Mouse (Mus musculus): ENCODE measurements around the gene Tjp3. TPM values are rescaled to one million over a fixed set of nuclear protein-coding genes. Genes with fewer than 3 reads are reported as not detected.
A peak's percentile ranks its signal among the peaks of the same experiment; 100 is the strongest.

The Tjp3 gene
- polyA plus RNA-seq (2012; ENCODE audit: insufficient read depth, low replicate concordance) = 4.6 and 5.5 TPM in 2 replicates

GRCm38 (mm10) chr10:81291511-81292104 lies at the start of gene Tjp3:
Gene Tjp3 (minus strand): TSS chr10:81291581.
- Histone ChIP-seq H3K4me1 (peaks cover 81% of the 10 kb centered on the region), H3K4me3 (replicated peaks) (peak within 1 kb of the TSS; percentile 84), H3K36me3 (replicated peaks; ENCODE audit: low read length) (peaks cover 22% of the 10 kb centered on the region)

GRCm38 (mm10) chr10:81340551-81341332 lies 49.4 kb upstream of the Tjp3 start:
- Histone ChIP-seq H3K36me3 (replicated peaks; ENCODE audit: low read length) (peaks cover 33% of the 10 kb centered on the region), H3K27me3 (replicated peaks) (peaks cover 12% of the 10 kb centered on the region), H3K4me1 (peaks cover 80% of the 10 kb centered on the region), H3K4me3 (replicated peaks) (no peak overlapping the region), H3K9me3 (no peaks in the 10 kb centered on the region)
- no peak for TF ChIP-seq FLI1 (IDR thresholded peaks at IDR 0.05; ENCODE audit: low read length)
- TF ChIP-seq GATA1 (IDR thresholded peaks at IDR 0.05; ENCODE audit: borderline replicate concordance, low read length) = no peak

More at GRCm38 (mm10) chr10:81291511-81292104, at the start of gene Tjp3:
- TF ChIP-seq GATA1 (IDR thresholded peaks at IDR 0.05; ENCODE audit: borderline replicate concordance, low read length) = no peak
- TF ChIP-seq FLI1 (IDR thresholded peaks at IDR 0.05; ENCODE audit: low read length) = no peak
- H3K27me3 ChIP-seq (replicated peaks) = no peaks in the 10 kb centered on the region
- no peaks in the 10 kb centered on the region for H3K9me3 ChIP-seq

GRCm38 (mm10) chr10:81336558-81336957 lies 45.2 kb upstream of the Tjp3 start:
- peaks cover 75% of the 10 kb centered on the region for H3K4me1 ChIP-seq
- TF ChIP-seq GATA1 (IDR thresholded peaks at IDR 0.05; ENCODE audit: borderline replicate concordance, low read length) (no peak), FLI1 (IDR thresholded peaks at IDR 0.05; ENCODE audit: low read length) (no peak)
- H3K4me3 ChIP-seq (replicated peaks) = no peak overlapping the region
- no peaks in the 10 kb centered on the region for H3K27me3 ChIP-seq (replicated peaks)
- no peaks in the 10 kb centered on the region for H3K9me3 ChIP-seq
- H3K36me3 ChIP-seq (replicated peaks; ENCODE audit: low read length) = peaks cover 58% of the 10 kb centered on the region

GRCm38 (mm10) chr10:81335393-81336340 lies 44.3 kb upstream of the Tjp3 start:
- TF ChIP-seq FLI1 (IDR thresholded peaks at IDR 0.05; ENCODE audit: low read length) = no peak
- no peak for TF ChIP-seq GATA1 (IDR thresholded peaks at IDR 0.05; ENCODE audit: borderline replicate concordance, low read length)
- no peaks in the 10 kb centered on the region for H3K27me3 ChIP-seq (replicated peaks)
- H3K36me3 ChIP-seq (replicated peaks; ENCODE audit: low read length) = peaks cover 61% of the 10 kb centered on the region
- peaks cover 74% of the 10 kb centered on the region for H3K4me1 ChIP-seq
- H3K4me3 ChIP-seq (replicated peaks) = no peak overlapping the region
- H3K9me3 ChIP-seq = no peaks in the 10 kb centered on the region

- no peak overlapping the region for H3K4me3 ChIP-seq (replicated peaks)
- H3K27me3 ChIP-seq (replicated peaks) = no peaks in the 10 kb centered on the region
- TF ChIP-seq GATA1 (IDR thresholded peaks at IDR 0.05; ENCODE audit: borderline replicate concordance, low read length) = no peak
- TF ChIP-seq FLI1 (IDR thresholded peaks at IDR 0.05; ENCODE audit: low read length) = no peak
- H3K36me3 ChIP-seq (replicated peaks; ENCODE audit: low read length) = peaks cover 71% of the 10 kb centered on the region
- H3K9me3 ChIP-seq = no peaks in the 10 kb centered on the region
- peaks cover 78% of the 10 kb centered on the region for H3K4me1 ChIP-seq
These were observed 42.9 kb upstream of the Tjp3 start for GRCm38 (mm10) chr10:81334324-81334723.

- TF ChIP-seq GATA1 (IDR thresholded peaks at IDR 0.05; ENCODE audit: borderline replicate concordance, low read length) = no peak
- no peak for TF ChIP-seq FLI1 (IDR thresholded peaks at IDR 0.05; ENCODE audit: low read length)
These were observed 40.9 kb upstream of the Tjp3 start for GRCm38 (mm10) chr10:81332277-81332676.

GRCm38 (mm10) chr10:81330007-81330406 lies 38.6 kb upstream of the Tjp3 start:
- H3K4me1 ChIP-seq = peaks cover 92% of the 10 kb centered on the region
- H3K9me3 ChIP-seq = no peaks in the 10 kb centered on the region
- peaks cover 65% of the 10 kb centered on the region for H3K36me3 ChIP-seq (replicated peaks; ENCODE audit: low read length)
- peak overlapping the region; percentile 91 for H3K4me3 ChIP-seq (replicated peaks)
- H3K27me3 ChIP-seq (replicated peaks) = no peaks in the 10 kb centered on the region
- TF ChIP-seq GATA1 (IDR thresholded peaks at IDR 0.05; ENCODE audit: borderline replicate concordance, low read length) (no peak), FLI1 (IDR thresholded peaks at IDR 0.05; ENCODE audit: low read length) (no peak)

More at GRCm38 (mm10) chr10:81332277-81332676, 40.9 kb upstream of the Tjp3 start:
- Histone ChIP-seq H3K4me3 (replicated peaks) (no peak overlapping the region), H3K36me3 (replicated peaks; ENCODE audit: low read length) (peaks cover 58% of the 10 kb centered on the region), H3K27me3 (replicated peaks) (no peaks in the 10 kb centered on the region), H3K9me3 (no peaks in the 10 kb centered on the region), H3K4me1 (peaks cover 89% of the 10 kb centered on the region)

GRCm38 (mm10) chr10:81329194-81329975 lies 38.0 kb upstream of the Tjp3 start:
- no peak for TF ChIP-seq FLI1 (IDR thresholded peaks at IDR 0.05; ENCODE audit: low read length)
- TF ChIP-seq GATA1 (IDR thresholded peaks at IDR 0.05; ENCODE audit: borderline replicate concordance, low read length) = no peak
- H3K9me3 ChIP-seq = no peaks in the 10 kb centered on the region
- peaks cover 65% of the 10 kb centered on the region for H3K36me3 ChIP-seq (replicated peaks; ENCODE audit: low read length)
- no peaks in the 10 kb centered on the region for H3K27me3 ChIP-seq (replicated peaks)
- H3K4me1 ChIP-seq = peaks cover 92% of the 10 kb centered on the region
- H3K4me3 ChIP-seq (replicated peaks) = peak overlapping the region; percentile 91

- Histone ChIP-seq H3K4me1 (peaks cover 97% of the 10 kb centered on the region), H3K4me3 (replicated peaks) (peak within 1 kb of the TSS; percentile 91), H3K27me3 (replicated peaks) (no peaks in the 10 kb centered on the region), H3K9me3 (no peaks in the 10 kb centered on the region), H3K36me3 (replicated peaks; ENCODE audit: low read length) (peaks cover 69% of the 10 kb centered on the region)
- TF ChIP-seq FLI1 (IDR thresholded peaks at IDR 0.05; ENCODE audit: low read length) = no peak
- no peak for TF ChIP-seq GATA1 (IDR thresholded peaks at IDR 0.05; ENCODE audit: borderline replicate concordance, low read length)
These were observed 37.0 kb upstream of the Tjp3 start, which contains the start of gene Tbxa2r for GRCm38 (mm10) chr10:81328386-81328785. Gene Tbxa2r (plus strand): TSS chr10:81328731.

Data from megakaryocyte, embryonic 14.5 days (primary cell).